Mouse (Mus musculus): Measurements from ENCODE around the gene Tmem184b. TPM values are rescaled to one million over a fixed set of nuclear protein-coding genes. Genes with fewer than 3 reads are reported as not detected.
A peak's percentile ranks its signal among the peaks of the same experiment; 100 is the strongest.

Tmem184b gene
- total RNA-seq, 2 experiments from 2014 or later = 37.0 to 43.0 TPM

DNA sequence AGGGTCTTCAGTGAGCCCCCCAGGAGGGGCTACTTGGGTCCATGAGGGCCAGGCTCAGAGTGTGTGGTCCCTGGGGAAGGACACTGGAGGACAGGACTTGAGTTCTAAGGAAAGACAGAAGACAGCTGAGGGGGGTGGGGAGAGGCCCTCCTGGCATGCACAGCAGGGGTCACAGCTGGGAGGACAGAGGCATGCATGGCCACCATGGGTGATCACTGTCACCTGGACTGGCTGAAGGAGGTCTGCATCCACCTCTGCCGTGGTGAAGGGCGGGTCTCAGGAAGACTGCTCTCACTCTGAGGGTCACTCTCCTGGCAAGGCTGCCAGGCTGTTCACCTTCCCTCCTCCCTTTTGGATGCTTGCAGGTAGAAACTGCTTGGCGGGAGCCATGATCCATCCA lies 79.0 kb downstream of the Tmem184b start:
- intact Hi-C loops (cut with DNase I) = loop anchor here (5.0 kb wide), 1 partner anchor 143 kb away; no protein-coding TSS in a partner anchor
- no peak for DNase-seq

DNA sequence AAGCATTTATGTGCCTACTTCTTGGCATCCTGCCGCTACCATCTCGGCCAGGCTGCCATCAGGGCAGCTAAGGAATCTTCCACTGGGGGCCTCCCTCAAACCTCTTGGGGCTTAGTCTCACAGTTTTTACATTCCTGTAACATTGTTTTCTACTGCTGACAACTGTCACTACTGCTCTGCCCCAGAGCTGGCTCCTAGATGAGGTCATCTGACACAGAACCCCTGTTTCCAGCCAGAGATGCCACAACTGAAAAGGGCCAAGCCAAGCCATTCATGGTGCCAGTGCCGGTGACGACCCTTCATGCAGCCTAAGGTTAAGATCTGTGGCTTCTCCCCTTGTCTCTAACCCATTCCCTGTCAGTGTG lies 79.6 kb downstream of the Tmem184b start:
- intact Hi-C loops (cut with DNase I) = loop anchor here (5.0 kb wide), 1 partner anchor 144 kb away; no protein-coding TSS in a partner anchor
- DNase-seq = no peak

DNA sequence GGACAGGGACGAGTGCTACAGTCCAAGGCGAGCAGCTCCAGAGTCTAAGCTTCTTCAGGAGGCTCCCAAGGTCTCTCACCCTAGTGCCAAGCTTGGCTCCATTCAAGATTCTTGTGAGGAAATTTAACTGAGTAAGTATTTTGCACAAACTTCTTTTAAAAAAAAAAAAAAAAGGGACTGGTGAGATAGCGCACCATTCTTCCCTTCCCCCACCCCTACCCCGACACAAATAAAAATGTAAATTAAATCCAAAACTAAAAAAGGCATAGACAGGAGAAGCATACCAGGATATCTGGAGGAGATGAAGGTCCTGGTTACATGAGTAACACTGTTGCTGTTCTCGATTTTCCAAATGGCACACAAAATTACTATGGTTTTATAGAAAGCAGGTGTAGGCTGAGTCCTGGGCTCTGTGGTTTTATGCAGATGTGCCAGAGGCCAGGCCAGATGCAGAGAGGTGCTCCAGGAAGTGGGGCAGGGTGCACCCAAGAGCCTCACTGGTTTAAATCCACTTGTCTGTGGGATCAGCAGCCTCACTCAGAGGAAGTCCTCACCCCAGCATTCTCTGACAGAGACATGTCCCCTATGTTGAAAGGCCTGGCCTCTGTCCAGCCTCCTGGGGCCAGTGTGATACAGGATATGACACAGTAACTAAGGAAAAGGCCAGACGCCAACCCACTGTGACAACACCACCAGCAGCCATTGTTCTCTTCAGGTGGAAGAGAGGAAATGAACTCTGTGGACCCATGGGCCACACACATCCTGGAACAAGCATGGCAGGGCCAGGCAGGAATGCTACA lies 80.2 kb downstream of the Tmem184b start:
- DNase-seq = peak; percentile 79 to 80
- intact Hi-C loops (cut with DNase I) = loop anchor here (5.0 kb wide), 1 partner anchor 144 kb away; no protein-coding TSS in a partner anchor

DNA sequence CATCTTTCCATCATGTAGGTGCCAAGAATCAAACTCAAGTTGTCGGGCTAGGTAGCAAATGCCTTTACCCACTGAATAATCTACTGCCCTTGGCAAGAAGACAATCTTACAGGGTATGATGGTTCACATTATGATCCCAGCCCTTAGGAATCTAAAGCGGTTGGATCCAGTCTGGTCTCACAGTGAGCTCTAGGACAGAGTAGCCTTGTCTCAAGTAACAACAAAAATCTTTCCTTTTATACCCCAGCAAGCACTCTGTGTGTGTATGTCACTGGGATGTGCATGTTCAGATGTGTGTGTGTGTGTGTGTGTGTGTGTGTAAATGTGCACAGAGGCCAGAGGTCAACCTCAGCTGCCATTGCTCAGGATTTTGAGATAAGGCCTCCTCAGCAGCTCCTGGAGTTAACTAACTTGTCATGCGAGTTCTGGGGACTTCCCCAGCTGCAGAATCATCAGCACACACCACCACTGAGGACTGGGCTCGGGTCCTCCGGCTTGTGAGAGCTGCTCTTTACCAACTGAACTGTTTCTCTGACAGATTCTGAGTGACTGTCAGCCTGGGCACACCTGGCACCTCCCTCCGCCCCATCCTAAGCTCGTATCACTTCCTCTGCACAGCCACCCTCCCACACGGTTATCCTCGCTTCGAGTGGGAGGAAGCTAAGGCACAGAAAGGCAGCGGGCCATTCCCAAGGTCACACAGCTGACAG lies 80.9 kb downstream of the Tmem184b start:
- intact Hi-C loops (cut with DNase I) = loop anchor here (5.0 kb wide), 1 partner anchor 145 kb away; no protein-coding TSS in a partner anchor
- DNase-seq = no peak

DNA sequence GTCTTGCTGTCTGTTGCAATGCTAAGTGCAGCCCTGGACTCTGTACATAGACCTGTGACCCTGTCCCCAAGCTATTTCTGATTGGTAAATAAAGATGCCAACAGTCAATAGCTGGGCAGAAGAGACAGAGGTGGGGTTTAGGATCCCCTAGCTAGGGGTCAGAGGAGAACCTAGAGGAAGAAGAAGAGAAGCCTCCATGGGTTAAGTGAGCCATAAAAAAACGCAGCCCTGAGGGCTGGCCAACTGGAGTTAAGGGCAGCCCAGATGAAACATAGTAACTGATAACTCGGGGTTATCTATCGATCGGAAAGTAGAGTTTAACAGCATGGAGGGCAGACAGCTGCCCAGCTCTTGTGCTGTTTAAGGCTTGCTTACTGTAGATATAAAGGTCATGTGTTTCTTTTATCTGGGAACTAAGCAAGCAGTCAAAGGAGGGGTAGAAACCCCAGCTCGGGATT lies 81.6 kb downstream of the Tmem184b start:
- DNase-seq = no peak
- intact Hi-C loops (cut with DNase I) = loop anchor here (5.0 kb wide), 1 partner anchor 146 kb away; no protein-coding TSS in a partner anchor

DNA sequence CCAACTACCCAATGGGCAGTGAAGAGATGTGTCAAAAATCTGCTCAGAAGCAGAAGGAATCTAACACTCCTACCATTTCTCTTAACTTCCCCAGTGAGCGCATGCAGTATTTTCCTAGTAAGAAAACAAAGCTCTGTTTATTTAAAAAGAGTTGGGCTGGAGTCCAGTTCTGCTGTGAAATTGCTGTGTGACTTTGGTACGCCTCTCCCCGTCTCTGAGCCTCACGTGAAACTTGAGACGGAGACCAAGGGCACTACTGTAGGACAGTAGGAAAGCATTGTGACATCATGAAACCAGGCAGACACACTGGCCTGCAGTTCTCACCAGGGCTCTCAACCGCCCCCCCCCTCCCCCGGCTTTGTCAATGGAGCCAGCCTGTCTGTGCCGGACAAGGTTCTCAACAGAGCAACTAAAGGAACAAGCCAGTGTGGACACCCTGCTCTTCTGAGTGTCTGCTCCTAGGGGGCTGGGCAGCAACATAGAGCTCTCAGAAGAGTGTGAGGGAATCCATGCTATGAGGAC lies 89.5 kb downstream of the Tmem184b start:
- intact Hi-C loops (cut with DNase I) = no loop called here
- no peak for DNase-seq

Small RNA genes within 50 kb of the gene (microRNA-seq; reads per million reads assigned to microRNA genes)
- 6.5 to 7.4 reads per million in 2 experiments for gene Mir1943 (ENCODE audit: borderline number of aligned reads in 2 of 2)

Other genes starting within 250 kb of the Tmem184b start
- gene Sox10, start 238.3 kb downstream of the Tmem184b start, total RNA-seq (2021) = 1 to 10 TPM; 1.4 to 1.6 TPM
- 10 to 100 TPM; 22.4 to 24.1 TPM for gene Pick1, start 174.4 kb downstream of the Tmem184b start, total RNA-seq (2021)
- under 1 TPM; 0.89 to 0.95 TPM for gene Gm49486, start 174.2 kb downstream of the Tmem184b start, total RNA-seq (2021)
- gene Slc16a8, start 148.8 kb downstream of the Tmem184b start, total RNA-seq (2021) = under 1 TPM; 0.53 to 0.62 TPM
- gene Baiap2l2, start 118.0 kb downstream of the Tmem184b start, total RNA-seq (2021) = under 1 TPM in 1 of 2 experiments, not detected in 1; 0.50 TPM
- 1 to 10 TPM; 8.1 to 8.7 TPM for gene Pla2g6, start 75.2 kb downstream of the Tmem184b start, total RNA-seq (2021)
- gene Maff, start 56.9 kb downstream of the Tmem184b start, total RNA-seq (2021) = 10 to 100 TPM in 1 of 2 experiments, 1 to 10 TPM in 1; 9.0 to 10.5 TPM
- 10 to 100 TPM; 55.8 to 60.5 TPM for gene Csnk1e, start 52.0 kb upstream of the Tmem184b start, total RNA-seq (2021)
- under 1 TPM in 1 of 2 experiments, not detected in 1; 0.11 TPM for gene Kcnj4, start 101.7 kb upstream of the Tmem184b start, total RNA-seq (2021)
- 1 to 10 TPM; 6.5 to 7.2 TPM for gene Kdelr3, start 112.8 kb upstream of the Tmem184b start, total RNA-seq (2021)
- gene Ddx17, start 143.2 kb upstream of the Tmem184b start, total RNA-seq (2021) = 10 to 100 TPM; 84.7 to 86.5 TPM
- gene Dmc1, start 201.5 kb upstream of the Tmem184b start, total RNA-seq (2021) = not detected

Data from heart, postnatal 36 days (tissue).